Mouse (Mus musculus) liver, embryonic 14.5 days (tissue): ENCODE measurements at regions not wholly inside any gene's neighbourhood (a gene's known extent, or its start where the extent isn't known, plus 50 kb on each side); places are given as distances from the start of the nearest gene placed in this dataset.

ENCODE experiments used
- ATAC-seq: fragments of 200-750 bp; cut with Nextera tagmentation; 2 replicates; pipeline ENCODE4 v1.8.0; 2017; ENCODE audit warnings: moderate number of reproducible peaks, mild to moderate bottlenecking, moderate library complexity; ENCODE audit not compliant: insufficient read depth
- DNase-seq, 3 experiments: peaks; one replicate each; pipeline ENCODE4 v3.0.0-alpha.2; 2012 to 2013; ENCODE audit warnings: low read depth in 3 of 3, low spot score in 3 of 3
- H3K27ac ChIP-seq: fragments of 300-500 bp; sonication (generic); 2 replicates; pipeline ENCODE4 v1.5.1; 2014; ENCODE audit warnings: moderate library complexity, mild to moderate bottlenecking, control low read depth, inconsistent platforms
- H3K27me3 ChIP-seq: fragments of 300-500 bp; sonication (generic); 2 replicates; pipeline ENCODE4 v1.6.1; 2014; ENCODE audit warnings: mild to moderate bottlenecking, low read length, moderate library complexity; ENCODE audit not compliant: control insufficient read depth, insufficient read depth
- H3K36me3 ChIP-seq: fragments of 300-500 bp; sonication (generic); replicated peaks from 2 replicates; pipeline ENCODE4 v1.6.1; 2014; ENCODE audit warnings: low read depth; ENCODE audit not compliant: control insufficient read depth, insufficient read depth
- H3K4me1 ChIP-seq, 2 experiments: fragments of 200-500 bp in 1 of 2; fragments of 300-500 bp in 1 of 2; sonication (generic) in 1 of 2; replicated peaks; 2 replicates each; pipeline ENCODE4 v1.6.1; 2012 to 2014; ENCODE audit warnings: antibody characterized with exemption in 1 of 2, inconsistent platforms in 1 of 2, low read length in 1 of 2; ENCODE audit not compliant: control insufficient read depth in 2 of 2, insufficient read depth in 2 of 2
- H3K4me2 ChIP-seq: fragments of 300-500 bp; sonication (generic); 2 replicates; pipeline ENCODE4 v1.6.1; 2014; ENCODE audit warnings: low read depth, mild to moderate bottlenecking, control low read depth, moderate library complexity
- H3K4me3 ChIP-seq, 2 experiments: fragments of 200-500 bp in 1 of 2; fragments of 300-500 bp in 1 of 2; sonication (generic) in 1 of 2; 2 replicates each; pipeline ENCODE4 v1.5.1; 2012 to 2014; ENCODE audit warnings: low read depth in 2 of 2, low read length in 2 of 2, mild to moderate bottlenecking in 2 of 2, control low read depth in 1 of 2, inconsistent platforms in 1 of 2, moderate library complexity in 1 of 2; ENCODE audit not compliant: insufficient read depth in 1 of 2
- H3K9ac ChIP-seq: fragments of 300-500 bp; sonication (generic); replicated peaks from 2 replicates; pipeline ENCODE4 v1.6.1; 2014; ENCODE audit warnings: mild to moderate bottlenecking, control low read depth, moderate library complexity
- H3K9me3 ChIP-seq: fragments of 300-500 bp; sonication (generic); 2 replicates; pipeline ENCODE4 v1.6.1; 2016; ENCODE audit warnings: low read length, mixed read lengths; ENCODE audit not compliant: control insufficient read depth
- CTCF ChIP-seq: IDR thresholded peaks from 2 replicates; pipeline ENCODE4 v1.5.1; 2016; ENCODE audit warnings: antibody characterized with exemption, low read depth, control low read depth
- EP300 ChIP-seq: IDR thresholded peaks from 2 replicates; pipeline ENCODE4 v1.6.1; 2016; ENCODE audit warnings: antibody characterized with exemption, low read depth
- WGBS: fragments of 180-500 bp; shearing (Covaris S2); extraction: QIAGEN DNeasy Blood & Tissue Kit; methylation state at CpG from one replicate; pipeline ENCODE4 v1.1.7; 2014; ENCODE audit not compliant: insufficient replicate concordance; 5-methylcytosine and 5-hydroxymethylcytosine counted together

GRCm38 (mm10) chr12:16276301-16276700 lies 334.5 kb downstream of the Lpin1 start:
- no peak for ATAC-seq
- TF ChIP-seq CTCF (no peak), EP300 (no peak)
- WGBS: 50% methylated on average over 4 of the region's 4 CpGs

GRCm38 (mm10) chr12:16272441-16272840 lies 338.3 kb downstream of the Lpin1 start:
- ATAC-seq: no peak
- DNase-seq: no peak
- Histone ChIP-seq H3K4me1 (no peaks in the 10 kb centered on the region), H3K27me3 (no peaks in the 10 kb centered on the region), H3K4me2 (no peak overlapping the region), H3K27ac (no peak overlapping the region), H3K9ac (no peak overlapping the region), H3K4me3 (no peak overlapping the region), H3K9me3 (no peaks in the 10 kb centered on the region), H3K36me3 (no peaks in the 10 kb centered on the region)
- TF ChIP-seq CTCF: no peak
- no peak for TF ChIP-seq EP300

More at GRCm38 (mm10) chr12:16276301-16276700, 334.5 kb downstream of the Lpin1 start:
- no peak for DNase-seq
- no peak overlapping the region for H3K9ac ChIP-seq
- H3K9me3 ChIP-seq: no peaks in the 10 kb centered on the region
- no peaks in the 10 kb centered on the region for H3K4me1 ChIP-seq
- no peak overlapping the region for H3K4me2 ChIP-seq
- H3K27me3 ChIP-seq: no peaks in the 10 kb centered on the region
- no peaks in the 10 kb centered on the region for H3K36me3 ChIP-seq
- no peak overlapping the region for H3K4me3 ChIP-seq
- H3K27ac ChIP-seq: no peak overlapping the region

- WGBS: 69% methylated on average over 7 of the region's 7 CpGs
- Histone ChIP-seq H3K36me3 (no peaks in the 10 kb centered on the region), H3K9me3 (no peaks in the 10 kb centered on the region), H3K9ac (no peak overlapping the region), H3K27ac (no peak overlapping the region), H3K4me2 (no peak overlapping the region), H3K27me3 (no peaks in the 10 kb centered on the region), H3K4me3 (no peak overlapping the region), H3K4me1 (no peaks in the 10 kb centered on the region)
- ATAC-seq: no peak
- no peak for DNase-seq
- no peak for TF ChIP-seq EP300
- no peak for TF ChIP-seq CTCF
Observed at GRCm38 (mm10) chr12:16270876-16271275, 339.9 kb downstream of the Lpin1 start.

GRCm38 (mm10) chr12:16269706-16270105 lies 341.1 kb downstream of the Lpin1 start:
- WGBS: 58% methylated on average over 4 of the region's 4 CpGs
- DNase-seq: no peak

GRCm38 (mm10) chr12:16268621-16269165 lies 342.1 kb downstream of the Lpin1 start:
- WGBS: 55% methylated on average over 8 of the region's 8 CpGs
- Histone ChIP-seq H3K27me3 (no peaks in the 10 kb centered on the region), H3K27ac (no peak overlapping the region), H3K9ac (no peak overlapping the region), H3K36me3 (no peaks in the 10 kb centered on the region), H3K4me3 (no peak overlapping the region), H3K9me3 (no peaks in the 10 kb centered on the region), H3K4me1 (no peaks in the 10 kb centered on the region), H3K4me2 (no peak overlapping the region)
- ATAC-seq (no peak), DNase-seq (no peak)
- no peak for TF ChIP-seq EP300
- no peak for TF ChIP-seq CTCF

More at GRCm38 (mm10) chr12:16269706-16270105, 341.1 kb downstream of the Lpin1 start:
- no peaks in the 10 kb centered on the region for H3K9me3 ChIP-seq
- ATAC-seq: no peak
- TF ChIP-seq CTCF (no peak), EP300 (no peak)
- H3K4me3 ChIP-seq: no peak overlapping the region
- H3K36me3 ChIP-seq: no peaks in the 10 kb centered on the region
- no peak overlapping the region for H3K4me2 ChIP-seq
- no peaks in the 10 kb centered on the region for H3K4me1 ChIP-seq
- no peak overlapping the region for H3K9ac ChIP-seq
- no peak overlapping the region for H3K27ac ChIP-seq
- H3K27me3 ChIP-seq: no peaks in the 10 kb centered on the region
